Mouse (Mus musculus) megakaryocyte-erythroid progenitor cell, adult 5-6 weeks (primary cell): ENCODE results near the gene Map1s. TPM values are rescaled to one million over a fixed set of nuclear protein-coding genes. Genes with fewer than 3 reads are reported as not detected.
A peak's percentile ranks its signal among the peaks of the same experiment; 100 is the strongest.

ENCODE experiments used
- ATAC-seq: replicated peaks from 2 replicates; pipeline ENCODE4 v1.8.0; 2016; ENCODE audit warnings: mild to moderate bottlenecking, inconsistent platforms; ENCODE audit not compliant: severe bottlenecking, poor library complexity, low FRiP score, low TSS enrichment
- total RNA-seq, 2 experiments: library from RNA; stranded (forward) in 1 of 2; stranded (reverse) in 1 of 2; fragments of 200-1000, 215-1000 nt in 1 of 2; fragments of >200 nt in 1 of 2; fragmentation: Nextera tagmentation in 1 of 2; gene quantifications; 2 replicates each; pipeline ENCODE4 v1.2.3; 2014 to 2017

The Map1s gene
- total RNA-seq (2014; fragmentation: Nextera tagmentation) (20.5 and 27.9 TPM in 2 replicates), total RNA-seq (2017) (9.8 and 11.9 TPM in 2 replicates)

DNA sequence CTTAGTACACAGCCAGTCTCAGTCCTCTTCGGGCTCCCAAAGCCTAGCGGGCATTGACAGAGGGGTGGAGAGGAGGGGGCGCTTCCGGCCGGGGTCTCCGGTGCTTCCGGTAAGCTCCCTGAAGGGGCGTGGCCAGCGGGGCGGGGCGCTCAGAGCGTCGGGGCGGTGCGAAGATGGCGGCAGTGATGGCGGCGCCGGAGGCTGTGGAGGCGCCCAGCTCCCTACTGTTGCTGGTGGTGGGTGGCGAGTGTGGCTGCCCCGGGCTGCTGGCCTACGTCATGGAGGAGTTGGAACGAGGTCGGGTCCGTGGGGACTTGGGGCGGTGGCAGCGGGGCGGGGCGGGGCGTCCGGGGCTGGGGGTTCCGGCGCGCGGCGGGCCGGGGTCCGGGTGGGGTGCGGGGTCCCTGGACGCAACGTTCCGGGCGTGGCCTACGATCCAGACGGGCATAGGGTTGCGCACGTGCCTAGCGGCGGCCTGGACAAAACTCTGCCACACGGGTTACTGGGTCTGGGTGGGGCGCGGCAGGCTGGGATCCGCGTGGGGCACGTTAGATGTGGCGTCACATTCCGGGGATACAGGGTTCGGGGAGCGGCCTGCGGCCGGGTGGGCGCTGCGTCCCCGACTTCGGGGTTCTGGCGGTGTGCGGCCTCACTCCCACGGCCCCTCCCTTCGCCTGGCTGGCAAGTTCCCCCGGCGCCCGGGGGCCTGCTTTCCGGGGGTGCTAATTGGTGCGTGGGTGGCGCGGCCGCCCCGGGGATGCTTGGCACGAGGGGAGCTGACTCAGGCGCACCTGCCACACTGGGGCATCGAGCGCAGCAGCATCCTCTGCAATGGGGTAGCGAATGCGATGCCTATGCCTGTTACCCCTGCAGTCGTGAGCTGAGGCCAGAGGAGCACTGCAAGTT lies at the start of gene Map1s:
Gene Map1s, plus strand, starts transcription at position 102 of the 906 bp plus-strand sequence.
- ATAC-seq: peak; percentile 64

GRCm38 (mm10) chr8:70856028-70856427 lies 49.7 kb upstream of the Map1s start:
- ATAC-seq: no peak

GRCm38 (mm10) chr8:70856541-70857197 lies 49.1 kb upstream of the Map1s start:
- ATAC-seq: peak; percentile 66

DNA sequence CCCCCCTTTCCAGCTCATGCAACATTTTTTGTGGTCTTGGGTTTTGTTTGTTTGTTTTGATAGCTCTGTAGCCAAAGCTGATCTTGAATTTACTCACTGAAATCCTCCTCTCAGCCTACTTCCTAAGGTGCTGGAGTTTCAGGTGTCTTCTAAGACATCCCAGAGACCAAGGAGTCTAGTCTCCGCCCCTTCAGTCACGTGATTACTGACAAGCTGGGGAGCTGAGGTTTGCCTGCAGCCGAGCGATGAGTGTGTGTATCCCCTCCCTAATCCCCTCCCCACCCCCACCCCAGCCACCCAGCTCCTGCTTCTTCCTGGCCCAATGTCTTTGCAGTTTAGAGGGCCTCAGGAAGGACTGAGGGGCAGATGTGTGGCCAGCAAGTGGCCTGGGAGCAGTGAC lies 48.2 kb upstream of the Map1s start:
- no peak for ATAC-seq

DNA sequence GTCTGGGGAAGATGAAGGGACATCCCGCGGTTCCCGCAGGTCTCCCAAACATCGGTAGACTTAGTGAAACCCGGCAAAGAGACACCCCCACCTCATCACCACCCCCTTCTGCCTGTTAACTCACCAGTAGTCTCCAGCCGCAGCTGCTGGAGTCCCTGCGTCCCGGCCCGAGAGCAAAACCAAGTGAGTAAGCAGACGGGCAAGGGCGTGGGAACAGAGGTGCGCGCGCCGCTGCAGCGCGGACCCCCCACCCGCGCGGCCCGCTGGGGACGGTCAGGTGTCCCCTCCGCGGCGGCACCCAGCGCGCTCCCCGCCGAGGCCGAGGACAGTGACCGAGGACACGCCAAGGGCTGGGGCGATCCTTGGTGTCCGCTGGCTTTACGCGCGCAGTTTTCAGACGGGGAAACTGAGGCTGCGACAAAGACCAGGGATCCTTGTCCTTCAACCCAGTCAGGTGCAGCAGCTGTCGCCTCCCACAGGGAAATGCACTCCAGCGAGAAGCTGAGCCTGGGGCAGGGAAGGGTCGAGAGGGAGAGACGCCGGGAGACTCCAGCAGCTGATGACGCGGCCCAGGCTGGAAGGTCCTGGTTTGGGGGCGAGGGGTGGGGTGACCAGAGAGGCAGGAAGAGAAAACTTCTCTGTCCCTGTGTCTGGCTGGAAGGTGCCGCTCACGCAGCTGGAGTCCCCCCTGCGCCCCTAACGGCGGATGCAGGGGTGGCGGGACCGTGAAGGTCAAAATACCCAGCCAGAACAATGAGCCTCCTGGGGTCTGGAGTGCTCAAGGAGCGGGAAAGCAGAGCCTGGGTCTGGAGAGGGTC lies 42.7 kb upstream of the Map1s start, which contains the start of gene Kcnn1:
Gene Kcnn1, minus strand, starts transcription at position 435 of the 818 bp plus-strand sequence.
- ATAC-seq: 0 out of 2 replicates have a peak, but pooled peaks have one; percentile 5

DNA sequence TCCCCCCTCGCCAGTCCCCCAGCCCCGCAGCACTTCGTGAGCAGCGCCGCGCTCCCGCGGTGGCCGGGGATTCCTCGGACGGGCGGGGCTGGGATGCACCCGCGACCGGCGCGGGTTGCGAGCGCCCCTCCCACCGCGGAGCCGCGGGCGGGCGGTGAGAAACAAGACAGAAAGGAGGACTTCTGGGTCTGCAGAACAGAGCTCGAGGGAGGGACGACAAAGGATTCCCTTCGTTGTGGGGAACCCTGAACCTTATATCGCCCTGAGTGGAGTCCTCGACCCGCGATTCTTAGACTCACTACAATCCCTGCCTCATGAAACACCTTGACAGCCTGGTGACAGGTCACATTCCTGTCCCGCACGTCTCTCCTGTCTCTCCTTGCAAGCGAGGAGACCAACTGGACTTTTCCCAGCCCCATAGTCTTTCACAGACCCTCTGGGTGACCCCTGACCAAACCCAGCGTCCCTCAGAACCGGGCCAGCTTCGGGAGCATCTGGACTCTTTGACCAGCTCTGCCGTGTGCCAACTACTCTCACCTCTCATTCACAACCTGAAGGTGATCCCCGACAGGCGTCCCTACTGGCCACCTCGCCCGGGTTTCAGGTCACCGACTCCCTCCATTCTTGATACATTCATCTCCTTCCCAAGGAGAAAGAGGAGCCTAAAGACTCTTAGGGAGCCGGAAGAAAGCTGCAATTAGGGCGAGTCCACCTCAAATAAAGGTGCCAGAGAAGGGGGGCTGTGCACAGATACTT lies 41.6 kb upstream of the Map1s start:
- no peak for ATAC-seq

GRCm38 (mm10) chr8:70864712-70865221 lies 41.0 kb upstream of the Map1s start:
- ATAC-seq: no peak

DNA sequence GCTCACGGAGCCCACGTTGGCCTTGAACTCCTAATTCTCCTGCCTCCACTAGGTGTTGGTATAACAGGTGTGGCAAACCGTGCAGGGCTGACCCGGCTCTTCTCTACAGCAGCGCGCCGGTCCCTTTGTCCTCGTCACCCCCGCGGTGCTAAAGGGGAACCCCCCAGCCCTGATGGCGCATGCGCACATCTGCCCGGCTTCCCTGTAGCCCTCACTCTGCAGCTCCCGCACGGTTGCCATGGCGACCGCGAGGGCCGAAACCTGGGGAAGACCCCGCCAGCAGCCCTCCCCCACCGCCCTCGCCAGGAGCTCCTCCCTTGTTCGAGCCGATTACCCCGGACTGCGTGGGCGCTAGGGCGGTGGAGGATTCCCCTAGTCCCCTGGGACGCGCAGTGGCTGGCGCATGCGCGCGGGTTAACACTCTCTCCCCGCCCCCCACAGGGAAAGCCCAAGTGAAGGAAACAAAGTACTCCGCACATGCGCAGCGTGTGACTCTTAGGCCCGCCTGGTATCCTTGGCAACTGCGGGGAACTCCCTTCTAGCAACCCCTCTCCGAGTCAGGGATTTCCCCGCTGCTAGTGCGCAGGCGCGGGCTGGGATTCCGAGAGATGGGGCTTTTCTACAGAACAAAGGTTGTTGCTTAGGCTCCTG lies 40.3 kb upstream of the Map1s start:
- peak; percentile 62 for ATAC-seq

- ATAC-seq: no peak
Observed at GRCm38 (mm10) chr8:70866001-70866520, 39.7 kb upstream of the Map1s start.

DNA sequence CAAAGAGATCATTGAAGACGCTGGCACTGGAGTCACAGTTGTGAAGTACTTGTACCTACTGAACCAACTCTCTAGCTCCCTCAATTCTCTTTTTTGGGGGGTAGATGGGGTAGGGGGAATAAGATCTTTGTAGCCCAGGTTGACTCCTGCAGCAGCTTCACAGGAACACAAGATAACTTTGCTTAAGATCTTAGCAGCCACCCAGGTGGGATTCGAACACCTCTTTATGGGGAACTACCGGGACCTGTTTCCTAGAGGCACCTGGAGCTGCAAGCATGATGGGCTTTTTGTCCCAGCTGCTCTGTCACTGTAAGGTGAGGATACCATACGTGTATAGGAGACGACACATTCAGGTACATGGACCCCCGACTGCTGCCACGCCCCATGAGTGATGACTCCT lies 39.2 kb upstream of the Map1s start:
- ATAC-seq: no peak

- peak; percentile 28 for ATAC-seq
Observed at GRCm38 (mm10) chr8:70868559-70869198, 37.1 kb upstream of the Map1s start.

GRCm38 (mm10) chr8:70869199-70869571 lies 36.5 kb upstream of the Map1s start:
- no peak for ATAC-seq

DNA sequence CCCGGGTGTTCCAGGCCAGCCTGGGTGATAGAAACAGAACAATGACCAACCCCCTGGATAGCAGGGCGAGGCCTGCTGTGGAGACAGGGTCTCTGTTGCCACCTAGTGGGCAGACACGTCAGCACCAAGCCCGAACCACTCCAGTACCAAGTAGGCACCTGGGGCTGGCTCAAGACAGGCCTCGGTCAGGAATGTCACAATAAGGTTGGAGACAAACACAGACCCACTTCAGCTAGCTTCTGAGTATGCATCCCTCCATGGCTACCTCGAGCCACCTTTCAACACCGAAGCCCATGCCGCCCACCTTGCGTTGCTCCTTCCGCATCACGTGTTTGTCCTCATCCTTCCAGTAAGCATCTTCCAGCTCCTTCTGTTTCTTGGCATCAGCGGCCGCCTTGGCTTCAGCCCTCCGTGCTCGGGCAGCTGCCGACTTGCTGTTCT lies 36.1 kb upstream of the Map1s start:
- peak; percentile 46 for ATAC-seq

- ATAC-seq: no peak
Observed at GRCm38 (mm10) chr8:70871195-70871807, 34.4 kb upstream of the Map1s start.

DNA sequence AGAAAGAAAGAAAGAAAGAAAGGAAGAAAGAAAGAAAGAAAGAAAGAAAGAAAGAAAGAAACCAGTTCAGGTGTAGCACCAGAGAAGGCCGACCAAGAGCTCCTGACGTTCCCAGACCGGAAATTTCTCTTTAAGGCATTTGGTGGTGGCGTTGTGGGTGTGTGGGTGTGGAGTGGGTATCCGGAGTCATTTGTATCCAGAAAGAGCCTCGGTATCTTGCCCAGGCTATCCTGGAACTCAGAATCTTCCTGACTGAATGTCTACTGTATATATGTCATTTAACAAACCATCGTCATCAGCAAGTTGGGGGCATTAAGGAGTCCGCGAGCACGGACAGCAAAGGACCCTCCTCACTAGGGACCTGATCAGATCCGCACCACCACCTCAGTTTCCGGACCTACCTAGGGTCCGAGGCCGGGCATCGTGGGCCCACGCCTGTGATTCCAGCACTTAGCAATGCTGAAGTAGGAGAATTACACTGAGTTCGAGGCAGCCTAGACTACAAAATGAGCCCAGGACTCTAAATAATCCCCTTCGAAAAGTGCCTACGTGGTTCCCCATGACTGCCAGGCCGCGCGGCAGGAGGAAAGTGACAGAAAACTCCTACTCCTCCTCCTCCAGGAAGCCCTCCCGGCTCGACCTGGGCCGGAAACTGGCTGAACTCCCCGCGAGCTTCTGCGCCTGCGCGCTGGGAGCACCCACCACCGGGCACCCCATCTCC lies 32.9 kb upstream of the Map1s start:
- ATAC-seq: no peak

DNA sequence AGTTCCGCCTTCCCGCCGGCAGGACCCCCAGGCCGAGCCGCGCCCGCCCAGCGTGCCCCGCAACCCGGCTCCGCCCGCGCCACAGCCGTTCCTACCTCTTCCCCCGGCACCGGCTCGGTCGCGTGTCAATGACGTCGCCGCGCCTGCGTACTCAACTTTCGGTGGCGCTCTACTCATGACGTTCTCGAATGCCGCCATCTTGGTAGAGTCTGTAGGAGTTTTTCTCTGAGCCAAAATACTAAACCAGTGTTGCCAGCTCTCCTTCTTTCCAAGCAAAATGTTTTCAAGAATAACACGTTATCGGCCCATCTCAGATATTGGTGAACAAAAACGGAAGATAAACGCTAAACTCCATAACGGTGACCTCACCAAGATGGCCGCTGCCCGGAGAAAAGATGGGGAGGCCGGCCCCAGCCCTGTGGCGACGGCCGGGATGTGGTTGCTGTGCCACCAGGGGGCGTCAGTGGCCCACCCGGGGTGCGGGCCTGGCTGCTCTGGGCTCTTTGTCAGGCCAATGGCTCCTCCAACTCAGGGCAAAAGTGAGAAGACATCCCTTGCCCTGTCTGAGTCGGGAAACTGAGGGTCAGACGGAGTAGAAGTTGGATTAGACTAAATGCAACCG lies 32.3 kb upstream of the Map1s start, which contains the start of gene Ccdc124:
Gene Ccdc124, minus strand, starts transcription at position 572 of the 622 bp plus-strand sequence.
- peak; percentile 74 for ATAC-seq
